In the genomic region with DNA sequence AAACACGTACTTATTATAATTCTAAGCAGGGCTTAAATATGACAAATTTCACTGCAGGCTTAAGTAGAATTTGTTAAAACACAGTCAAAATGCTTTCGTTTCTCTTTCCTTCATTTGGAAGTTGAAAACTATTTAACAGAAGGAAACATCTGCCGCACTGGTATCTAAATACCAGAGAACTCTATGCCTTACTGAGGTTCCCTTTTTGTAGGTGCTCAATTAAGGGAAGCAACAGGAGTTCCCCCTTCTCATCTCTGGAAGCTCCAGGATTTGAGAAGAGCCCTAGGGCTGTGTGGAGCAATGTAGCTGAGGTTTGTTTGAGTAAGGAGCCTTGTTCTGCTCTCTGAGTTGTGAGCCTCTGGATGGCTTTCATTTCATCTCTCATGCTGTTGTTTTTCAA, we compare ENCODE assay signal across 28 mouse cellular contexts.
DNase-seq lines count a peak whose midpoint lies in the region; ATAC-seq and TF ChIP-seq lines count a peak whose summit lies in the region.
"Had no signal": no experiment of that assay in that cellular context is flagged by ENCODE, and none has a peak within 500 bp of the region (broad histone marks: within the 10 kb centered on the region; RNA-seq: fewer than 3 reads in every experiment).

No protein-coding gene starts in this region.

- peak overlapping the region; percentile 66 for H3K9ac ChIP-seq in CH12.LX (ENCODE audit: insufficient read depth, low read depth)
- H3K9ac ChIP-seq: embryonic facial prominence, embryonic 13.5 days; forebrain, embryonic 12.5 days; forebrain, embryonic 15.5 days; heart, embryonic 13.5 days; hindbrain, embryonic 12.5 days; hindbrain, embryonic 15.5 days had no signal

- no peaks in the 10 kb centered on the region for H3K36me3 ChIP-seq in CH12.LX (replicated peaks in 1 of 2; ENCODE audit: control insufficient read depth in 1 of 2, insufficient read depth in 1 of 2, low read length in 1 of 2)
- H3K36me3 ChIP-seq: embryonic facial prominence, embryonic 10.5 days; embryonic facial prominence, embryonic 13.5 days; forebrain, embryonic 12.5 days; forebrain, embryonic 15.5 days; heart, embryonic 10.5 days; heart, embryonic 13.5 days; hindbrain, embryonic 12.5 days; hindbrain, embryonic 15.5 days had no signal

- no peak overlapping the region for H3K4me3 ChIP-seq in CH12.LX (replicated peaks in 1 of 3; ENCODE audit: low read depth in 2 of 3, low read length in 2 of 3, poor library complexity in 1 of 3)
- H3K4me3 ChIP-seq in bone marrow macrophage, adult 2 months (ENCODE audit: insufficient read depth, low read length), result no peak overlapping the region
- H3K4me3 ChIP-seq: embryonic facial prominence, embryonic 10.5 days; embryonic facial prominence, embryonic 13.5 days; erythroblast, embryonic 14.5 days; forebrain, embryonic 12.5 days; forebrain, embryonic 15.5 days; heart, adult 2 months; heart, embryonic 10.5 days; heart, embryonic 13.5 days; hindbrain, embryonic 12.5 days; hindbrain, embryonic 15.5 days had no signal

- TF ChIP-seq CTCF in CH12.LX (conservative IDR thresholded peaks at IDR 0.05 in 1 of 2, IDR thresholded peaks at IDR 0.05 in 1 of 2; ENCODE audit: low read depth in 2 of 2, low read length in 2 of 2), result no peak
- TF ChIP-seq CTCF in bone marrow macrophage, adult 2 months (IDR thresholded peaks at IDR 0.05; ENCODE audit: low read depth, low read length), result no peak

- ATAC-seq in hematopoietic stem cell, adult 5-6 weeks (replicated peaks in 1 of 2; ENCODE audit: insufficient read depth in 1 of 2, low FRiP score in 2 of 2, low TSS enrichment in 1 of 2, low read depth in 1 of 2, poor library complexity in 2 of 2, severe bottlenecking in 2 of 2), result peak; percentile 94 to 96
- peak; percentile 97 for ATAC-seq in megakaryocyte progenitor cell, adult 5-6 weeks (replicated peaks; ENCODE audit: poor library complexity)
- ATAC-seq: forebrain, embryonic 15.5 days; Patski had no signal

- DNase-seq in CH12.LX (ENCODE audit: extremely low read depth), result no peak
- DNase-seq in adrenal gland, postnatal 4 days (ENCODE audit: low spot score in 2 of 2), result no peak
- DNase-seq in ovary, postnatal 10 days (ENCODE audit: low spot score), result no peak
- DNase-seq in lung, postnatal 25 days (ENCODE audit: low spot score), result no peak
- DNase-seq: adrenal gland, adult 8-10 months; adrenal gland, postnatal 25 days; cerebellum, adult 11 months; cerebellum, adult 2 months; cerebellum, adult 9-11 months; cerebellum, postnatal 25 days; embryo, embryonic 11 days; gastrocnemius, postnatal 25 days; heart, adult 2 months; heart, postnatal 14 days; heart, postnatal 4 days had no signal

- peaks cover 2% of the 10 kb centered on the region for H3K9me3 ChIP-seq in CH12.LX (replicated peaks; ENCODE audit: low read length)
- H3K9me3 ChIP-seq: embryonic facial prominence, embryonic 10.5 days; embryonic facial prominence, embryonic 13.5 days; forebrain, embryonic 12.5 days; forebrain, embryonic 15.5 days; heart, embryonic 10.5 days; heart, embryonic 13.5 days; hindbrain, embryonic 12.5 days; hindbrain, embryonic 15.5 days had no signal

- no peak for TF ChIP-seq EP300 in CH12.LX (IDR thresholded peaks at IDR 0.05; ENCODE audit: low read length)

- H3K4me2 ChIP-seq in CH12.LX (ENCODE audit: insufficient read depth, low read depth, poor library complexity, severe bottlenecking), result peak overlapping the region; percentile 67
- H3K4me2 ChIP-seq: embryonic facial prominence, embryonic 13.5 days; forebrain, embryonic 12.5 days; forebrain, embryonic 15.5 days; heart, embryonic 13.5 days; hindbrain, embryonic 12.5 days; hindbrain, embryonic 15.5 days had no signal

- dilution Hi-C loops in CH12.LX (cut with MboI; ENCODE audit: extremely low pct_ligation_motif_present, extremely low pct_unique_long_range_greater_than_20kb, low sequenced_read_pairs), result no loop called here

- H3K27ac ChIP-seq in CH12.LX (ENCODE audit: insufficient read depth, low read depth), result no peak overlapping the region
- peak overlapping the region; percentile 36 for H3K27ac ChIP-seq in bone marrow macrophage, adult 2 months (ENCODE audit: insufficient read depth, low read depth, low read length)
- H3K27ac ChIP-seq: embryonic facial prominence, embryonic 10.5 days; embryonic facial prominence, embryonic 13.5 days; forebrain, embryonic 12.5 days; forebrain, embryonic 15.5 days; heart, adult 2 months; heart, embryonic 10.5 days; heart, embryonic 13.5 days; hindbrain, embryonic 12.5 days; hindbrain, embryonic 15.5 days had no signal

- H3K79me2 ChIP-seq in CH12.LX (replicated peaks; ENCODE audit: control insufficient read depth, extremely low read depth, insufficient read depth, poor library complexity, severe bottlenecking), result no peaks in the 10 kb centered on the region

- no peak for TF ChIP-seq POLR2A in CH12.LX (IDR thresholded peaks at IDR 0.05; ENCODE audit: low read depth, low read length)
- TF ChIP-seq POLR2A in bone marrow macrophage, adult 2 months (IDR thresholded peaks at IDR 0.05; ENCODE audit: borderline replicate concordance, low read depth, low read length), result no peak

- TF ChIP-seq RAD21 in CH12.LX (IDR thresholded peaks at IDR 0.05; ENCODE audit: low read depth, low read length), result no peak

- peaks cover 6 to 23% of the 10 kb centered on the region in 2 experiments; a peak in 2 of 4 replicates for H3K4me1 ChIP-seq in CH12.LX (ENCODE audit: control insufficient read depth in 1 of 2, insufficient read depth in 2 of 2)
- peaks cover 12% of the 10 kb centered on the region for H3K4me1 ChIP-seq in bone marrow macrophage, adult 2 months (ENCODE audit: control insufficient read depth, insufficient read depth, low read length)
- H3K4me1 ChIP-seq: embryonic facial prominence, embryonic 10.5 days; embryonic facial prominence, embryonic 13.5 days; forebrain, embryonic 12.5 days; forebrain, embryonic 15.5 days; heart, embryonic 10.5 days; heart, embryonic 13.5 days; hindbrain, embryonic 12.5 days; hindbrain, embryonic 15.5 days had no signal

- in situ Hi-C loops in CH12.LX (cut with MboI; ENCODE audit: low pct_ligation_motif_present, low pct_unique_long_range_greater_than_20kb, low sequenced_read_pairs), result no loop called here

- H3K27me3 ChIP-seq in CH12.LX (replicated peaks), result no peaks in the 10 kb centered on the region
- H3K27me3 ChIP-seq: embryonic facial prominence, embryonic 13.5 days; forebrain, embryonic 12.5 days; forebrain, embryonic 15.5 days; heart, embryonic 13.5 days; hindbrain, embryonic 12.5 days; hindbrain, embryonic 15.5 days; Patski had no signal

TF ChIP-seq in CH12.LX, 34 proteins besides CTCF, POLR2A, EP300 and RAD21:
- TF ChIP-seq HCFC1 (IDR thresholded peaks at IDR 0.05; ENCODE audit: low read depth, low read length) (no peak), RCOR1 (conservative IDR thresholded peaks at IDR 0.05; ENCODE audit: low read depth, low read length) (no peak), MAX (IDR thresholded peaks at IDR 0.05; ENCODE audit: low read length) (no peak), TCF12 (IDR thresholded peaks at IDR 0.05; ENCODE audit: low read depth, low read length) (no peak), GABPA (IDR thresholded peaks at IDR 0.05; ENCODE audit: insufficient replicate concordance, low read depth, low read length) (no peak), USF2 (conservative IDR thresholded peaks at IDR 0.05; ENCODE audit: low read depth, low read length) (no peak), MXI1 (IDR thresholded peaks at IDR 0.05; ENCODE audit: low read depth, low read length) (no peak), JUN (IDR thresholded peaks at IDR 0.05; ENCODE audit: insufficient read depth, low read depth, low read length) (no peak), MAFK (IDR thresholded peaks at IDR 0.05; ENCODE audit: insufficient replicate concordance, low read length) (no peak), SIN3A (IDR thresholded peaks at IDR 0.05; ENCODE audit: low read length) (no peak), KAT2A (IDR thresholded peaks at IDR 0.05; ENCODE audit: insufficient replicate concordance, low read length) (no peak), PAX5 (IDR thresholded peaks at IDR 0.05; ENCODE audit: low read length) (no peak), SMC3 (IDR thresholded peaks at IDR 0.05; ENCODE audit: low read depth, low read length) (no peak), CHD1 (IDR thresholded peaks at IDR 0.05; ENCODE audit: low read depth, low read length) (no peak), ZC3H11A (IDR thresholded peaks at IDR 0.05; ENCODE audit: low read depth, low read length) (no peak), ZMIZ1 (IDR thresholded peaks at IDR 0.05; ENCODE audit: low read depth, low read length) (no peak), NELFE (IDR thresholded peaks at IDR 0.05; ENCODE audit: low read depth, low read length) (no peak), MYC (IDR thresholded peaks at IDR 0.05; ENCODE audit: low read depth, low read length) (no peak)
